Mouse (Mus musculus): ENCODE measurements at regions not wholly inside any gene's neighbourhood (a gene's known extent, or its start where the extent isn't known, plus 50 kb on each side); places are given as distances from the start of the nearest gene placed in this dataset.

GRCm38 (mm10) chr4:124256515-124256914 is 338.7 kb upstream of the 4930535I16Rik start:
- H3K9me3 ChIP-seq (ENCODE audit: control insufficient read depth, low read depth, low read length): no peaks in the 10 kb centered on the region
- no peaks in the 10 kb centered on the region for H3K27me3 ChIP-seq (ENCODE audit: control insufficient read depth, insufficient read depth, low read length)
- no peak for ATAC-seq (ENCODE audit: insufficient number of reproducible peaks, insufficient read depth, low FRiP score, low read depth)

GRCm38 (mm10) chr4:124255183-124255543 is 337.3 kb upstream of the 4930535I16Rik start:
- Histone ChIP-seq H3K9me3 (ENCODE audit: control insufficient read depth, low read depth, low read length) (no peaks in the 10 kb centered on the region), H3K36me3 (ENCODE audit: control insufficient read depth, insufficient read depth, low read length) (no peaks in the 10 kb centered on the region), H3K9ac (replicated peaks; ENCODE audit: low read depth, low read length) (no peak overlapping the region), H3K4me2 (replicated peaks; ENCODE audit: low read depth, low read length) (no peak overlapping the region), H3K27ac (ENCODE audit: low read length) (no peak overlapping the region), H3K27me3 (ENCODE audit: control insufficient read depth, insufficient read depth, low read length) (no peaks in the 10 kb centered on the region), H3K4me3 (ENCODE audit: low read depth, low read length) (no peak overlapping the region), H3K4me1 (ENCODE audit: control insufficient read depth, insufficient read depth, low read length) (no peaks in the 10 kb centered on the region)
- 54% methylated on average over 7 of the region's 7 CpGs for WGBS
- ATAC-seq (ENCODE audit: insufficient number of reproducible peaks, insufficient read depth, low FRiP score, low read depth): no peak

More at GRCm38 (mm10) chr4:124256515-124256914, 338.7 kb upstream of the 4930535I16Rik start:
- no peaks in the 10 kb centered on the region for H3K36me3 ChIP-seq (ENCODE audit: control insufficient read depth, insufficient read depth, low read length)
- H3K9ac ChIP-seq (replicated peaks; ENCODE audit: low read depth, low read length): no peak overlapping the region
- WGBS: 58% methylated on average over 7 of the region's 7 CpGs
- no peak overlapping the region for H3K4me3 ChIP-seq (ENCODE audit: low read depth, low read length)
- H3K4me2 ChIP-seq (replicated peaks; ENCODE audit: low read depth, low read length): no peak overlapping the region
- H3K27ac ChIP-seq (ENCODE audit: low read length): no peak overlapping the region
- no peaks in the 10 kb centered on the region for H3K4me1 ChIP-seq (ENCODE audit: control insufficient read depth, insufficient read depth, low read length)

- no peaks in the 10 kb centered on the region for H3K36me3 ChIP-seq (ENCODE audit: control insufficient read depth, insufficient read depth, low read length)
- H3K27me3 ChIP-seq (ENCODE audit: control insufficient read depth, insufficient read depth, low read length): no peaks in the 10 kb centered on the region
- no peak overlapping the region for H3K27ac ChIP-seq (ENCODE audit: low read length)
- no peaks in the 10 kb centered on the region for H3K9me3 ChIP-seq (ENCODE audit: control insufficient read depth, low read depth, low read length)
- no peak overlapping the region for H3K4me3 ChIP-seq (ENCODE audit: low read depth, low read length)
- H3K9ac ChIP-seq (replicated peaks; ENCODE audit: low read depth, low read length): no peak overlapping the region
- WGBS: 45% methylated on average over 22 of the region's 22 CpGs
- no peaks in the 10 kb centered on the region for H3K4me1 ChIP-seq (ENCODE audit: control insufficient read depth, insufficient read depth, low read length)
- H3K4me2 ChIP-seq (replicated peaks; ENCODE audit: low read depth, low read length): no peak overlapping the region
- no peak for ATAC-seq (ENCODE audit: insufficient number of reproducible peaks, insufficient read depth, low FRiP score, low read depth)
Observed at GRCm38 (mm10) chr4:124254446-124255182, 336.8 kb upstream of the 4930535I16Rik start.

DNA sequence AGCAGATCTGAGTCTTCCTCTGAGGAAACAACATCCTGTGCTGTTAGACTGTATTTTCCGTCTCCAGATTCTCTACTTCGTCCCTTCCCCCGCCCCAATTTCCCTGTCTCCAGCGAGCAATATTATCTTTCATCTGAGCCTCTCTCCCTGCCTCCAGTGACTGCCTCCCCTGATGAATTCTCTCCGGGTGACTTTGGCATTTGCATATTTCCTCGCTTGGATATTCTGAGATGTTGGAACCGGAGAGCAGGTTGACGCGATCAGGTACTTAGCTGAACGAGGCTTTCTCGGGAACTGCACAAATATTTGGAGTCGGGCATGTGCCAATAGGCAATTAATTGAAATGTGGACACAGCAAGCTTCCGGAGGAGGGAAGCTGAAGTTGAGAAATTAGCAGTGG is 323.8 kb upstream of the 4930535I16Rik start:
- Histone ChIP-seq H3K4me3 (ENCODE audit: low read depth, low read length) (no peak overlapping the region), H3K4me2 (replicated peaks; ENCODE audit: low read depth, low read length) (no peak overlapping the region), H3K4me1 (ENCODE audit: control insufficient read depth, insufficient read depth, low read length) (no peaks in the 10 kb centered on the region), H3K27me3 (ENCODE audit: control insufficient read depth, insufficient read depth, low read length) (no peaks in the 10 kb centered on the region), H3K36me3 (ENCODE audit: control insufficient read depth, insufficient read depth, low read length) (no peaks in the 10 kb centered on the region), H3K27ac (ENCODE audit: low read length) (no peak overlapping the region), H3K9me3 (ENCODE audit: control insufficient read depth, low read depth, low read length) (no peaks in the 10 kb centered on the region), H3K9ac (replicated peaks; ENCODE audit: low read depth, low read length) (no peak overlapping the region)
- no peak for ATAC-seq (ENCODE audit: insufficient number of reproducible peaks, insufficient read depth, low FRiP score, low read depth)
- 19% methylated on average over 13 of the region's 13 CpGs for WGBS

- Histone ChIP-seq H3K9me3 (ENCODE audit: control insufficient read depth, low read depth, low read length) (no peaks in the 10 kb centered on the region), H3K4me2 (replicated peaks; ENCODE audit: low read depth, low read length) (no peak overlapping the region), H3K4me1 (ENCODE audit: control insufficient read depth, insufficient read depth, low read length) (no peaks in the 10 kb centered on the region), H3K36me3 (ENCODE audit: control insufficient read depth, insufficient read depth, low read length) (no peaks in the 10 kb centered on the region), H3K9ac (replicated peaks; ENCODE audit: low read depth, low read length) (no peak overlapping the region), H3K4me3 (ENCODE audit: low read depth, low read length) (no peak overlapping the region), H3K27ac (ENCODE audit: low read length) (no peak overlapping the region), H3K27me3 (ENCODE audit: control insufficient read depth, insufficient read depth, low read length) (no peaks in the 10 kb centered on the region)
- 0 out of 2 replicates have a peak, but pooled peaks have one; percentile 42 for ATAC-seq (ENCODE audit: insufficient number of reproducible peaks, insufficient read depth, low FRiP score, low read depth)
- WGBS: 54% methylated on average over 16 of the region's 16 CpGs
Observed at GRCm38 (mm10) chr4:124236476-124236875, 318.7 kb upstream of the 4930535I16Rik start.

DNA sequence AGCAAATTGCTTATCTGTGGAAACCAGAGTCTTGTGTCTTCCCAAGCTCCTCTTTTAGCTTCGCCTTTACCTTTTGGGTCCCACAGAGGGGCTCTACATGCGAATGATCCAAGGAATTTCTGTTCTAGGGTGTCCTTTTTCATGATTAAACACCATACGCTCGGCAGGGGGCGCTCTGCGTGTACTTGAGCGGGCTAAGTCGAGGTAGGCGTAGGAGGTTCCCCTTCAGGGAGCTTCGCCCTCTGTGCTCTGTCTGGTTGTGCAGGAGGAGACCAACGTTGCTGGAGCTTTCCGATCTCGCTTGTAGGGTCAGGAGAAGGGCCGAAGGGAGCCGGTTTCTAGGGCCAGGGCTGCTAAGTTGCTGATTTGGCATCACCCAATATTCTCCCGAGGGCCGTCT is 310.7 kb upstream of the 4930535I16Rik start:
- ATAC-seq (ENCODE audit: insufficient number of reproducible peaks, insufficient read depth, low FRiP score, low read depth): no peak
- H3K36me3 ChIP-seq (ENCODE audit: control insufficient read depth, insufficient read depth, low read length): no peaks in the 10 kb centered on the region

DNA sequence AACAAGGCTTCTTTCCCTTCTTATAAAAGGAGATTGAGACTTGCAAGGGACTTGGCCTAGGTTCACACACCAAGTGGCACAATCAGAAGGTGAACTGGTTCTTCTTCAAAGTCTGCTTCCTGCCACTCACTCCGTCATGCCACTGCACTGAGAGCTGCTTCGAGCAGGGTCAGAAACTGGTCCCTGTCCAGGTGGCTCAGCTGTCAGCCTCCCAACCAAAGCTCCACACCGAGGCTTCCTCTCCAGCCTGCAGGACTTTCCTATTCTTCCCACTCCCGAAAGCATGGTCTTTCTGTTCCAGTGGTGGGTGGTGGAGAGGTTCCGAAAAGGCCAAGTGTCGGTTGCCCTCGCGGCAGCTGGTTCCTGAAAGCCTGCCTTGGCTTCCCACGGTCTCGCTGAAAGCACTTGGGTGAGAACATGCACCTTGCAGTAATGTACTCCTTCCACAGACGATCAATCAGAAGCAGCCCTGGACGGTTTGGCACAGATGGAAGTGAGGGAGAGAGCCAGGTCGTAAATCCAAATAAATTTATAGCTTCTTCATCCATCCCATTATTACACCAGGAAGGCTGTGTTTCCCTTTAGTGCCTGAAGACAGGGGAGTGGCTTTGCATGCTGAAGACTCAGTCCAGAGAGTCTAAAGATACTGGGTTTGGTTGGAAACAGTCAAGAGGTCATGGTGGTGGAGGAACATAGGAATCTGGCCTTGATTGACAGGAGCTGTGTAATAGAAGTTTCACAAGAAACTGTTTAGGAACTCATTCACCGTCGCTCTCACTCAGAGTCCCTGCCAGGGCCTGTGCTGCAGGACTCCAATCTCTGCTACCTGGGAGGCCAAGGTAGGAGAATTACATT is 306.1 kb upstream of the 4930535I16Rik start:
- Histone ChIP-seq H3K9ac (replicated peaks; ENCODE audit: low read depth, low read length) (no peak overlapping the region), H3K4me2 (replicated peaks; ENCODE audit: low read depth, low read length) (no peak overlapping the region), H3K4me1 (ENCODE audit: control insufficient read depth, insufficient read depth, low read length) (no peaks in the 10 kb centered on the region), H3K27ac (ENCODE audit: low read length) (no peak overlapping the region), H3K36me3 (ENCODE audit: control insufficient read depth, insufficient read depth, low read length) (no peaks in the 10 kb centered on the region), H3K4me3 (ENCODE audit: low read depth, low read length) (no peak overlapping the region), H3K27me3 (ENCODE audit: control insufficient read depth, insufficient read depth, low read length) (no peaks in the 10 kb centered on the region), H3K9me3 (ENCODE audit: control insufficient read depth, low read depth, low read length) (no peaks in the 10 kb centered on the region)
- 66% methylated on average over 15 of the region's 15 CpGs for WGBS
- ATAC-seq (ENCODE audit: insufficient number of reproducible peaks, insufficient read depth, low FRiP score, low read depth): no peak

More for the DNA sequence above, 310.7 kb upstream of the 4930535I16Rik start:
- WGBS: 12% methylated on average over 17 of the region's 17 CpGs
- H3K4me3 ChIP-seq (ENCODE audit: low read depth, low read length): no peak overlapping the region
- H3K4me2 ChIP-seq (replicated peaks; ENCODE audit: low read depth, low read length): no peak overlapping the region
- no peaks in the 10 kb centered on the region for H3K9me3 ChIP-seq (ENCODE audit: control insufficient read depth, low read depth, low read length)
- H3K9ac ChIP-seq (replicated peaks; ENCODE audit: low read depth, low read length): no peak overlapping the region
- no peak overlapping the region for H3K27ac ChIP-seq (ENCODE audit: low read length)
- H3K27me3 ChIP-seq (ENCODE audit: control insufficient read depth, insufficient read depth, low read length): no peaks in the 10 kb centered on the region
- H3K4me1 ChIP-seq (ENCODE audit: control insufficient read depth, insufficient read depth, low read length): no peaks in the 10 kb centered on the region

GRCm38 (mm10) chr4:124221736-124222135 is 303.9 kb upstream of the 4930535I16Rik start:
- Histone ChIP-seq H3K36me3 (ENCODE audit: control insufficient read depth, insufficient read depth, low read length) (no peaks in the 10 kb centered on the region), H3K4me1 (ENCODE audit: control insufficient read depth, insufficient read depth, low read length) (no peaks in the 10 kb centered on the region), H3K9me3 (ENCODE audit: control insufficient read depth, low read depth, low read length) (no peaks in the 10 kb centered on the region), H3K27me3 (ENCODE audit: control insufficient read depth, insufficient read depth, low read length) (no peaks in the 10 kb centered on the region), H3K9ac (replicated peaks; ENCODE audit: low read depth, low read length) (no peak overlapping the region), H3K27ac (ENCODE audit: low read length) (no peak overlapping the region), H3K4me3 (ENCODE audit: low read depth, low read length) (no peak overlapping the region), H3K4me2 (replicated peaks; ENCODE audit: low read depth, low read length) (no peak overlapping the region)
- WGBS: 87% methylated on average over 4 of the region's 4 CpGs
- no peak for ATAC-seq (ENCODE audit: insufficient number of reproducible peaks, insufficient read depth, low FRiP score, low read depth)

Data from stomach, embryonic 14.5 days (tissue).